In the genomic region with DNA sequence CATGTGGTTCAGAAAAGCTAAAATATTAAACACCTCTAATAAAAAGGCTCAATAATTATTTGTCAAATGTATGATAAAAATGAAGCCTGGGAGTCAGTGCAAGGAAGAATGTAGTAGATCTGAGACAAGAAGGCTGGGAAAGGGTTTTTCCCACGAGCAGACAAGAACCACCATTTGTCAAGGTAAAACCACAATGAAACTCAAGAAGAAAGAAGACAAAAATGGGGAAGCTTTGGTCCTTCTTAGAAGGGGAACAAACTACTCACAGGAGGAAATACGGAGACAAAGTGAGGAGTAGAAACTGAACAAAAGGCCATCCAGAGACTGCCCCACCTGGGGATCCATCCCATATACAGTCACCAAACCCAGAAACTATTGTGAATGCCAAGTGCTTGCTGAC, we compare ENCODE assay signal across 25 mouse cellular contexts.
"Had no signal": no experiment of that assay in that cellular context is flagged by ENCODE, and none has a peak within 500 bp of the region (broad histone marks: within the 10 kb centered on the region; RNA-seq: fewer than 3 reads in every experiment).

No protein-coding gene starts in this region.

- DNase-seq: gastrocnemius, postnatal 14 days; gastrocnemius, postnatal 36 days; heart, adult 18-20 months; heart, postnatal 10 days; heart, postnatal 4 days; kidney, adult 18-20 months; kidney, adult 9 months; kidney, postnatal 14 days; kidney, postnatal 36 days; liver had no signal

- H3K27me3 ChIP-seq: heart, embryonic 12.5 days; hindbrain, embryonic 12.5 days; intestine, embryonic 15.5 days; kidney, embryonic 15.5 days; limb, embryonic 12.5 days had no signal

- H3K27ac ChIP-seq: heart, embryonic 10.5 days; hindbrain, embryonic 10.5 days; hindbrain, embryonic 12.5 days; hindbrain, embryonic 14.5 days; intestine, embryonic 15.5 days; kidney, embryonic 15.5 days; kidney, postnatal 0 days; left cerebral cortex, adult 2 months; limb, embryonic 10.5 days; limb, embryonic 12.5 days had no signal

- ATAC-seq: hindbrain, embryonic 16.5 days; inflammation-experienced regulatory T-cells, adult 6 months; intestine, embryonic 15.5 days; intestine, postnatal 0 days had no signal

- H3K9ac ChIP-seq: heart, embryonic 12.5 days; hindbrain, embryonic 12.5 days; hindbrain, embryonic 14.5 days; intestine, embryonic 15.5 days; kidney, embryonic 15.5 days; limb, embryonic 12.5 days had no signal

- H3K9me3 ChIP-seq: heart, embryonic 10.5 days; heart, embryonic 12.5 days; hindbrain, embryonic 10.5 days; hindbrain, embryonic 12.5 days; intestine, embryonic 15.5 days; kidney, embryonic 15.5 days; limb, embryonic 10.5 days; limb, embryonic 12.5 days had no signal

- H3K4me3 ChIP-seq: heart, embryonic 10.5 days; heart, embryonic 12.5 days; hindbrain, embryonic 10.5 days; hindbrain, embryonic 12.5 days; intestine, embryonic 15.5 days; kidney, embryonic 15.5 days; left cerebral cortex, adult 2 months; limb, embryonic 10.5 days; limb, embryonic 12.5 days had no signal

- H3K36me3 ChIP-seq: heart, embryonic 10.5 days; heart, embryonic 12.5 days; hindbrain, embryonic 10.5 days; hindbrain, embryonic 12.5 days; intestine, embryonic 15.5 days; kidney, embryonic 15.5 days; limb, embryonic 10.5 days; limb, embryonic 12.5 days had no signal

- H3K4me1 ChIP-seq: heart, embryonic 10.5 days; heart, embryonic 12.5 days; hindbrain, embryonic 10.5 days; hindbrain, embryonic 12.5 days; intestine, embryonic 15.5 days; kidney, embryonic 15.5 days; limb, embryonic 10.5 days; limb, embryonic 12.5 days had no signal

- H3K4me2 ChIP-seq: heart, embryonic 12.5 days; hindbrain, embryonic 12.5 days; hindbrain, embryonic 14.5 days; intestine, embryonic 15.5 days; kidney, embryonic 15.5 days; limb, embryonic 12.5 days; liver, embryonic 11.5 days had no signal
